Mouse (Mus musculus): ENCODE data around the gene Lctl. TPM values are rescaled to one million over a fixed set of nuclear protein-coding genes. Genes with fewer than 3 reads are reported as not detected.
"Not testable (repeated sequence)": the region's sequence is repeated elsewhere in the genome, so short reads cannot be mapped to it uniquely, and the experiment has no call there.

Gene Lctl
- polyA plus RNA-seq, 1 experiment from 2014 or later = 0.16 TPM

- Histone ChIP-seq H3K36me3 (peaks cover 34% of the 10 kb centered on the region), H3K9ac (peak within 1 kb of the TSS; percentile 94), H3K9me3 (replicated peaks) (no peaks in the 10 kb centered on the region), H3K27ac (replicated peaks) (peak within 1 kb of the TSS; percentile 99), H3K27me3 (no peaks in the 10 kb centered on the region), H3K4me3 (replicated peaks) (peak within 1 kb of the TSS; percentile 96), H3K4me2 (replicated peaks) (peak within 1 kb of the TSS; percentile 75), H3K4me1 (peaks cover 21% of the 10 kb centered on the region)
- under 1% methylated on average over 42 of the region's 42 CpGs for WGBS
- ATAC-seq (ENCODE audit: insufficient number of reproducible peaks, low FRiP score, low TSS enrichment, low read depth) = peak; percentile 88
These were observed 56.1 kb downstream of the Lctl start, which contains the start of the genes Zwilch and Rpl4 for GRCm38 (mm10) chr9:64172816-64173665. TSS of gene Zwilch (minus strand) at chr9:64173104. TSS of gene Rpl4 (plus strand) at chr9:64173375.

GRCm38 (mm10) chr9:64173666-64174220, 56.8 kb downstream of the Lctl start:
- peak overlapping the region; percentile 94 for H3K9ac ChIP-seq
- WGBS = under 1% methylated on average over 16 of the region's 16 CpGs

GRCm38 (mm10) chr9:64174341-64174740, 57.4 kb downstream of the Lctl start:
- Histone ChIP-seq H3K9ac (peak overlapping the region; percentile 94), H3K4me3 (replicated peaks) (peak overlapping the region; percentile 96), H3K4me2 (replicated peaks) (peak overlapping the region; percentile 75), H3K27ac (replicated peaks) (no peak overlapping the region), H3K9me3 (replicated peaks) (no peaks in the 10 kb centered on the region), H3K27me3 (no peaks in the 10 kb centered on the region), H3K36me3 (peaks cover 37% of the 10 kb centered on the region), H3K4me1 (peaks cover 25% of the 10 kb centered on the region)
- ATAC-seq (ENCODE audit: insufficient number of reproducible peaks, low FRiP score, low TSS enrichment, low read depth) = no peak

More at GRCm38 (mm10) chr9:64173666-64174220, 56.8 kb downstream of the Lctl start:
- peak overlapping the region; percentile 96 for H3K4me3 ChIP-seq (replicated peaks)
- no peaks in the 10 kb centered on the region for H3K27me3 ChIP-seq
- peak overlapping the region; percentile 99 for H3K27ac ChIP-seq (replicated peaks)
- H3K36me3 ChIP-seq = peaks cover 37% of the 10 kb centered on the region
- H3K4me1 ChIP-seq = peaks cover 22% of the 10 kb centered on the region
- H3K4me2 ChIP-seq (replicated peaks) = peak overlapping the region; percentile 75
- ATAC-seq (ENCODE audit: insufficient number of reproducible peaks, low FRiP score, low TSS enrichment, low read depth) = no peak
- H3K9me3 ChIP-seq (replicated peaks) = no peaks in the 10 kb centered on the region

GRCm38 (mm10) chr9:64174766-64175165, 57.8 kb downstream of the Lctl start:
- Histone ChIP-seq H3K4me1 (peaks cover 27% of the 10 kb centered on the region), H3K4me2 (replicated peaks) (peak overlapping the region; percentile 75), H3K27me3 (no peaks in the 10 kb centered on the region), H3K9me3 (replicated peaks) (no peaks in the 10 kb centered on the region), H3K27ac (replicated peaks) (no peak overlapping the region), H3K4me3 (replicated peaks) (peak overlapping the region; percentile 96), H3K9ac (0 out of 2 replicates have a peak overlapping the region, but pooled peaks have one; percentile 94), H3K36me3 (peaks cover 37% of the 10 kb centered on the region)
- whole genome bisulfite sequencing = 62% methylated on average over 8 of the region's 8 CpGs
- no peak for ATAC-seq (ENCODE audit: insufficient number of reproducible peaks, low FRiP score, low TSS enrichment, low read depth)

- H3K4me1 ChIP-seq = peaks cover 31% of the 10 kb centered on the region
- WGBS = 77% methylated on average over 11 of the region's 11 CpGs
- H3K36me3 ChIP-seq = peaks cover 39% of the 10 kb centered on the region
- H3K4me3 ChIP-seq (replicated peaks) = no peak overlapping the region
- H3K9me3 ChIP-seq (replicated peaks) = no peaks in the 10 kb centered on the region
- H3K27me3 ChIP-seq = no peaks in the 10 kb centered on the region
- no peak overlapping the region for H3K27ac ChIP-seq (replicated peaks)
- no peak overlapping the region for H3K9ac ChIP-seq
- ATAC-seq (ENCODE audit: insufficient number of reproducible peaks, low FRiP score, low TSS enrichment, low read depth) = no peak
- no peak overlapping the region for H3K4me2 ChIP-seq (replicated peaks)
These were observed 58.4 kb downstream of the Lctl start for GRCm38 (mm10) chr9:64175378-64175777.

GRCm38 (mm10) chr9:64178610-64178973, 61.6 kb downstream of the Lctl start:
- Histone ChIP-seq H3K4me3 (replicated peaks) (peak overlapping the region; percentile 76), H3K9ac (0 out of 2 replicates have a peak overlapping the region, but pooled peaks have one; percentile 53), H3K27me3 (no peaks in the 10 kb centered on the region), H3K4me1 (peaks cover 24% of the 10 kb centered on the region), H3K4me2 (replicated peaks) (peak overlapping the region; percentile 51), H3K27ac (replicated peaks) (peak overlapping the region; percentile 91), H3K36me3 (peaks cover 65% of the 10 kb centered on the region), H3K9me3 (replicated peaks) (no peaks in the 10 kb centered on the region)
- WGBS = 28% methylated on average over 3 of the region's 3 CpGs
- 0 out of 2 replicates have a peak, but pooled peaks have one; percentile 55 for ATAC-seq (ENCODE audit: insufficient number of reproducible peaks, low FRiP score, low TSS enrichment, low read depth)

- H3K9me3 ChIP-seq (replicated peaks) = no peaks in the 10 kb centered on the region
- no peaks in the 10 kb centered on the region for H3K27me3 ChIP-seq
- peaks cover 65% of the 10 kb centered on the region for H3K36me3 ChIP-seq
- H3K4me1 ChIP-seq = peaks cover 22% of the 10 kb centered on the region
- H3K4me2 ChIP-seq (replicated peaks) = peak within 1 kb of the TSS; percentile 51
- peak within 1 kb of the TSS; percentile 53 for H3K9ac ChIP-seq
- under 1% methylated on average over 35 of the region's 35 CpGs for WGBS
- H3K27ac ChIP-seq (replicated peaks) = peak within 1 kb of the TSS; percentile 91
- peak; percentile 92 for ATAC-seq (ENCODE audit: insufficient number of reproducible peaks, low FRiP score, low TSS enrichment, low read depth)
- H3K4me3 ChIP-seq (replicated peaks) = peak within 1 kb of the TSS; percentile 76
These were observed 62.2 kb downstream of the Lctl start, which contains the start of gene Snapc5 for GRCm38 (mm10) chr9:64178974-64179646. TSS of gene Snapc5 (plus strand) at chr9:64179274.

GRCm38 (mm10) chr9:64183295-64183694, 66.3 kb downstream of the Lctl start:
- not testable (repeated sequence) for H3K27me3 ChIP-seq; H3K4me3 ChIP-seq (replicated peaks); H3K9ac ChIP-seq; H3K9me3 ChIP-seq (replicated peaks); H3K27ac ChIP-seq (replicated peaks); H3K4me2 ChIP-seq (replicated peaks); ATAC-seq (ENCODE audit: insufficient number of reproducible peaks, low FRiP score, low TSS enrichment, low read depth)
- Histone ChIP-seq H3K36me3 (peaks cover 64% of the 10 kb centered on the region), H3K4me1 (peaks cover 10% of the 10 kb centered on the region; the same call in 1 of the 2 replicates)
- 91% methylated on average over 5 of the region's 5 CpGs for WGBS

- Histone ChIP-seq H3K4me1 (peaks cover 7% of the 10 kb centered on the region; the same call in 1 of the 2 replicates), H3K9ac (no peak overlapping the region), H3K36me3 (peaks cover 73% of the 10 kb centered on the region), H3K4me2 (replicated peaks) (no peak overlapping the region), H3K27me3 (no peaks in the 10 kb centered on the region), H3K9me3 (replicated peaks) (no peaks in the 10 kb centered on the region), H3K27ac (replicated peaks) (no peak overlapping the region), H3K4me3 (replicated peaks) (no peak overlapping the region)
- no peak for ATAC-seq (ENCODE audit: insufficient number of reproducible peaks, low FRiP score, low TSS enrichment, low read depth)
- 87% methylated on average over 5 of the region's 5 CpGs for WGBS
These were observed 67.4 kb downstream of the Lctl start for GRCm38 (mm10) chr9:64184166-64184840.

All from embryonic facial prominence, embryonic 15.5 days (tissue).